Mouse (Mus musculus): ENCODE data around the gene Kif1bp.

Gene Kif1bp

GRCm38 (mm10) chr10:62555705-62556557 is 22.3 kb downstream of the Kif1bp start:
- DNase-seq = no peak

GRCm38 (mm10) chr10:62553611-62554091 is 24.6 kb downstream of the Kif1bp start:
- no peak for DNase-seq

- DNase-seq = no peak
Observed at GRCm38 (mm10) chr10:62550787-62551300, 27.4 kb downstream of the Kif1bp start.

GRCm38 (mm10) chr10:62549523-62550166 is 28.6 kb downstream of the Kif1bp start:
- peak; percentile 64 to 73 for DNase-seq

- DNase-seq = no peak
Observed at GRCm38 (mm10) chr10:62546441-62546840, 31.8 kb downstream of the Kif1bp start.

GRCm38 (mm10) chr10:62545759-62546158 is 32.5 kb downstream of the Kif1bp start:
- no peak for DNase-seq

- DNase-seq = no peak
Observed at GRCm38 (mm10) chr10:62544316-62544715, 33.9 kb downstream of the Kif1bp start.

GRCm38 (mm10) chr10:62543399-62543808 is 34.9 kb downstream of the Kif1bp start:
- peak; percentile 75 to 79 for DNase-seq

GRCm38 (mm10) chr10:62542928-62543327 is 35.3 kb downstream of the Kif1bp start:
- no peak for DNase-seq

- DNase-seq = no peak
Observed at GRCm38 (mm10) chr10:62542507-62542906, 35.8 kb downstream of the Kif1bp start.

- peak; percentile 44 to 49 for DNase-seq
Observed at GRCm38 (mm10) chr10:62541499-62541898, 36.8 kb downstream of the Kif1bp start.

GRCm38 (mm10) chr10:62540800-62541199 is 37.5 kb downstream of the Kif1bp start:
- DNase-seq = no peak

- DNase-seq = no peak
Observed at GRCm38 (mm10) chr10:62534509-62534908, 43.7 kb downstream of the Kif1bp start.

GRCm38 (mm10) chr10:62532832-62533231 is 45.4 kb downstream of the Kif1bp start:
- DNase-seq = no peak

GRCm38 (mm10) chr10:62530183-62530582 is 48.1 kb downstream of the Kif1bp start:
- DNase-seq = peak; percentile 86 to 92

GRCm38 (mm10) chr10:62527351-62527750 is 50.9 kb downstream of the Kif1bp start, which contains the start of gene Srgn:
TSS of gene Srgn (minus strand) at chr10:62527451.
- no peak for DNase-seq

GRCm38 (mm10) chr10:62522346-62522950 is 55.8 kb downstream of the Kif1bp start:
- no peak for DNase-seq

- DNase-seq = no peak
Observed at GRCm38 (mm10) chr10:62521763-62522162, 56.5 kb downstream of the Kif1bp start.

GRCm38 (mm10) chr10:62520911-62521310 is 57.3 kb downstream of the Kif1bp start:
- DNase-seq = no peak

- no peak for DNase-seq
Observed at GRCm38 (mm10) chr10:62517511-62517910, 60.7 kb downstream of the Kif1bp start.

- DNase-seq = no peak
Observed at GRCm38 (mm10) chr10:62512855-62513254, 65.4 kb downstream of the Kif1bp start.

- no peak for DNase-seq
Observed at GRCm38 (mm10) chr10:62511528-62511927, 66.7 kb downstream of the Kif1bp start.

- peak; percentile 23 to 47 for DNase-seq
Observed at GRCm38 (mm10) chr10:62509032-62509656, 69.1 kb downstream of the Kif1bp start.
